Mouse (Mus musculus) Patski (cell line): Measurements from ENCODE around the gene Snupn. TPM values are rescaled to one million over a fixed set of nuclear protein-coding genes. Genes with fewer than 3 reads are reported as not detected.
"Not testable (repeated sequence)": the region's sequence is repeated elsewhere in the genome, so short reads cannot be mapped to it uniquely, and the experiment has no call there.

Source experiments
- ATAC-seq: fragments of 100-300 bp; one replicate; pipeline ENCODE4 v1.8.0; 2021
- CTCF ChIA-PET: fragments of 350-600 bp; sonication (Branson Sonifier 250); formaldehyde crosslinking; loops from one replicate; lab custom pipeline; 2022; ENCODE audit warnings: inconsistent platforms; lab: Charles Lee
- POLR2A ChIA-PET: fragments of 350-600 bp; sonication (Branson Sonifier 250); formaldehyde crosslinking; loops from one replicate; lab custom pipeline; 2022; ENCODE audit warnings: antibody characterized with exemption, inconsistent platforms; lab: Charles Lee
- DNase-seq: peaks from one replicate; pipeline ENCODE4 v3.0.0-alpha.2; 2011; ENCODE audit warnings: low read depth, low spot score
- H3K27me3 ChIP-seq: fragments of 371-371 bp; one replicate; pipeline ENCODE4 v1.5.1; 2021
- CTCF ChIP-seq: fragments of 100-300 bp; IDR thresholded peaks from one replicate; pipeline ENCODE4 v1.5.1; 2021
- in situ Hi-C: fragments of 300-500 bp; cut with MboI; formaldehyde crosslinking; loops from 3 replicates; pipeline ENCODE4 v1.11.1; 2018; ENCODE audit warnings: low pct_unique_long_range_greater_than_20kb, mixed read lengths
- polyA plus RNA-seq: library from polyadenylated mRNA; unstranded; gene quantifications from one replicate; pipeline ENCODE4 v1.2.3, GENCODE M21; 2021

Gene Snupn
- polyA plus RNA-seq = 17.0 TPM

DNA sequence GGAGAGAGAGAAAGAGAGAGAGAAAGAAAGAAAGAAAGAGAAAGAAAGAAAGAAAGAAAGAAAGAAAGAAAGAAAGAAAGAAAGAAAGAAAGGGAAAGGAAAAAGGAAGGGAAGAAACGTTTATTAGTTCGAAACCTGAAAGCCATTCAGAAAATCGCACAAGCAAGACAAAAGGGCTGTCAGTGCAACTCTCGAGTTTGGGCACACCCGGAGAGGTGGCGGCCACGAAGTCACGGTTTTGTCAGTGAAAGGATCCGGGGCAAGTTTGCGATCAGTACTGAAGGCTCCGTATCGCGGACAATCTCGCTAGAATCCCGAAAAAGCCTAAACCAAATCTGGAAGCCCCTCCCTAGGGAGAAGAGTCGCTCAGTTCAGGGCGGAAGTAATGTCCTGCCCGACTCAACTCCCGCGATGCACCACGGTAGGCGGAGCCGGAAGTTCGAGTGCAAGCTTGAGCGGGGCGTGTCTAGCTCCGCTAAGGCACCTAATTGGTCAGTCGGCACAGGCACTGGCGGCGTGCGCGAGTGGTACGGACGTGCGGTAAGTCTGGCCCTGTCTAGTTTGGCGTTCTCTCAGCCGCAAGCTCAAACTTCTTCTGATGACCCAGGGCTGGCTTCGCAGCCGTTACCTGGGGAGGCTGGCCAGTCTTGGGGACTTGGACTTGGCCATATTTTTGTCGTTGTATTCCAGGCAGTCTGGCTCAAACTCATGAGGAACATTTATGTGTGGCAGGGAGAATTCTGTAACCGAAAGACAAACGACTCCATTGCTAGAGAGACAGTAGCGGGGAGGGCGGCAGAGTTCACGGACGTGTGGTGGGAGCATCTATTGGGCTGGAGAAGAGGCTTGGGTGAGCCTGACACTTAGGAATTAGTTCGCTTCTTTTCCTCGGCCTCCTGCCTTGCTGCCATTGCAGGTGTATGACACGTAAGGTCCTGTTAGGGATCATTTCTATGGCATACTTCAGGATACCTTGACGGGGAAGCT lies at the start of gene Snupn:
Snupn (plus strand) TSS at position 465 of the 987 bp plus-strand sequence.
- in situ Hi-C loops = no loop called here
- ATAC-seq = peak; percentile 98

DNA sequence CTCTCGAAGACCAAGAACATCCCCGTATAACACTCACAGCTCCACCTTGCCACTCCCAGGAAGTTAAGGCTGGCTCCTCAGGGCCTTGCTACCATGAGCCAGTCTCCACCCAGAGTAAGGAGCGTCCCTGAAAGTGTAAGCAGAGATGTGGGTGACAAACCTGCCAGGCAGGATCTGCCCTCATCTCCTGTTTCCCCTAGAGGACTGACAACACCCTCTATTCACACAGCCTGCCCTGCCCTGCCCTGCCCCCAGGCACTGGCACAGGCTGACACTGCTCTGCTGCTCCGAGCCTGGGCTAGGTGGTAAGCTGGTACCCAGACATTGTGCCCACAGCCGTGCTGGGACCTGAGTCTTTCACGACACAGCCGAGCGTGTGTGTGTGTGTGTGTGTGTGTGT lies 49.5 kb upstream of the Snupn start:
- no peak for DNase-seq
- H3K27me3 ChIP-seq = no peaks in the 10 kb centered on the region
- in situ Hi-C loops = no loop called here
- ChIA-PET POLR2A (no interaction called here), CTCF (no interaction called here)
- no peak for TF ChIP-seq CTCF
- ATAC-seq = no peak

More for the DNA sequence above, at the start of gene Snupn:
- H3K27me3 ChIP-seq = no peaks in the 10 kb centered on the region
- DNase-seq = peak; percentile 81
- ChIA-PET POLR2A (interaction anchor here (0.7 to 1.4 kb wide), 6 partner anchors 23 to 205 kb away, joined by 3 to 9 read pairs (median 4); partner anchors contain the start of genes Ptpn9 and Snx33), CTCF (interaction anchor here (1.0 to 1.1 kb wide), 3 partner anchors 22 to 59 kb away, joined by 3 to 5 read pairs (median 3); partner anchors contain the start of gene Snx33)
- no peak for TF ChIP-seq CTCF

DNA sequence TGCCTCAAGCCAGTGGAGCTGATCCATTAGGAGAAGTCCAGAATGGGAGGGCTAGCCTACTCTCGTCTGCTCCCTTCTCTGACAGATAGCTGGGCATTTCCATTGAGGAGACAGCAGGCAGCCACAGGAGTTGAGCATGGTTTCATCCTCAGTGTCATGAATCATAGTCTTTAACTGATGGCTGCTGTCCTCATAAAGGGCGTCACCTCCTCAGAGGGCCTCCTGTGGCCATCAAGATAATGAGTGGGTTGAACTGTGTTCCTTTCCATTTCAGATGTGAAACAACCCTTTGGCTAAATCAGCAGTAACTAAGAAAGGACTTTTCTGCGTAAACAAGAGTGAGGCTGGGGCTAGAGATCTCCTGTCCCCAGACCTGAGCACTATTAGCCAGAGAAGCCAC lies 47.0 kb upstream of the Snupn start:
- no peaks in the 10 kb centered on the region for H3K27me3 ChIP-seq
- ChIA-PET POLR2A (no interaction called here), CTCF (no interaction called here)
- ATAC-seq (no peak), DNase-seq (no peak)
- TF ChIP-seq CTCF = no peak
- in situ Hi-C loops = no loop called here

DNA sequence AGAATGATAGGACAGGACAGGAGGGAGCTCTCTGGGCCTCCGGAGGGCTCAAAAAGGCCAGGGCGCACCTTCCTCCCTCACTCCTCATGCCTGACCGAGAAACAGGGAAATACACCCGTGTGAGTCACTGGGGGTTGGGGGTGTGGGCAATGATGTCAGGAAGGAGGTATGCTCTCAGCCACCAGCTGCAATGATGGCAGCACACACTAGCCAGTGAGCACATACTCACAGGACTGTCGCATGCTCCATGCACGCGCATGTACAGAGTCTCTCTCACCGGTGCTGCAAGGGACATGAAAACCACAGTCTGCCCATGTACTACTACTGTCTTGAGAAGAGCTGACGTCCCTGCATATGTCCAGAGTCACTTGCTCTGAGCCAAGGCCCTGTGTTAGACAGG lies 43.1 kb upstream of the Snupn start:
- ChIA-PET POLR2A (interaction anchor here (1.9 kb wide), 1 partner anchor 17 kb away, joined by 8 read pairs; no protein-coding TSS in a partner anchor), CTCF (interaction anchor here (0.9 to 2.2 kb wide), 5 partner anchors 15 to 224 kb away, joined by 3 to 6 read pairs (median 3); partner anchors contain the start of gene Snx33)
- ATAC-seq (peak; percentile 84), DNase-seq (no peak)
- H3K27me3 ChIP-seq = no peaks in the 10 kb centered on the region
- TF ChIP-seq CTCF = no peak
- in situ Hi-C loops = no loop called here

DNA sequence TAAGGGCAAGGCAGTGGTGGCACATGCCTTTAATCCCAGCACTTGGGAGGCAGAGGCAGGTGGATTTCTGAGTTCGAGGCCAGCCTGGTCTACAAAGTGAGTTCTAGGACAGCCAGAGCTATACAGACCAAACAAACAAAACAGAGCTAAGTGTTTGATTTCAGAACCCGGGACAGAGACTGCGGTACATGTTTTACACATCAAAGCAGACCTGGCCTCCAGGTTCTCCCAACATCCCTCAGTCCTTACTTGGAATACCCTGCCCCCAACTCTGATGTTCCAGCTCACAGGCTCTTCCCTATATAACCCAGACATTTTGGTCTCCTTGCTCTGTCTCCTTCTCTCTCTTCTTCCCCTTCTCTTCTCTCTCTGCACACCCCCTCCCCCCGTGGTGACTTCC lies 40.7 kb upstream of the Snupn start:
- ATAC-seq, in situ Hi-C loops, CTCF ChIA-PET, DNase-seq, H3K27me3 ChIP-seq: not testable (repeated sequence)
- POLR2A ChIA-PET = interaction anchor here (1.0 to 1.4 kb wide), 2 partner anchors 12 to 16 kb away, joined by 3 read pairs; no protein-coding TSS in a partner anchor

DNA sequence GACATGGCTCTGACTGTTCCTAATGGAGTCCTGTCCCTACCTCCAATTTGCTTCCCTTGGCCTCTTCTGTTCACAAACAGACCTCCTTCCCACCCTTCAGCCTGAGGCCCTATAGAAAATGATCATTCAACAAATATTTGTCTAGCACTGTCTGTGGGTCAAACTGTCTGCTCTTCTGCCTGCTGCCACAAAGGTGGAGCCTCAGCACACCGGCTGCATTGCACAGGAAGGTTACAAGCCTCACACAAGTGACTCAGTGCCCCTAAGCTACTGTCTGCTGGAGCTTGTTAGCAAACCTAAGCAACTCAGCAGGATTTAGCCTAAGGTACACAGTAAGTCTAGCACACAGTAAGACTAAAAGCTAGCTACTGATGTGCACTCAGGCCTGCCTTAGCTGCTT lies 39.7 kb upstream of the Snupn start:
- DNase-seq = no peak
- ChIA-PET CTCF (no interaction called here), POLR2A (interaction anchor here (1.0 to 1.4 kb wide), 2 partner anchors 13 to 15 kb away, joined by 3 read pairs; no protein-coding TSS in a partner anchor)
- ATAC-seq = no peak
- no peak for TF ChIP-seq CTCF
- no peaks in the 10 kb centered on the region for H3K27me3 ChIP-seq
- in situ Hi-C loops = no loop called here

DNA sequence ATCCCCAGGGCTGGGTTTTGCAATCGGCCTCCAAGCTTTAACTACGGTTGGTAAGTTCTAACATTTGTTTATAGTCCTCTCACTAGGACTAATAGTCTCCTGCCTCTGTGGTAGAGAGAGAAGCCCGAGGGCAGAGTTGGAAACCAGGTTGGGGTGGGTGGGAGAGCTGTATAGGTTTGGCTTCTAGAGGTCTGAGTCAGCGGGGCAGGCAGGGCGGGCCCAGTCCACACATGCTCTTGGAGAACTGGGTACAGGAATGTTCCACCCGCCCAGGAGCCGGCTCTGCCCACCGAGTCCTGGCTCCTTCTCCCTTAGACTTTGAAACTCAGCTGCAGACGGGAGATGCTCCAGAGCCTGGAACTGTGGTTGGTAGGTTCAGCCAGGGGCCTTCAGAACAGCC lies 36.7 kb upstream of the Snupn start:
- no peak for DNase-seq
- H3K27me3 ChIP-seq = no peaks in the 10 kb centered on the region
- ChIA-PET CTCF (interaction anchor here (1.1 kb wide), 1 partner anchor 9 kb away, joined by 3 read pairs; no protein-coding TSS in a partner anchor), POLR2A (interaction anchor here (4.2 kb wide), 1 partner anchor 14 kb away, joined by 13 read pairs; the partner anchor contains the start of gene Snx33)
- in situ Hi-C loops = no loop called here
- peak; percentile 65 for ATAC-seq
- no peak for TF ChIP-seq CTCF

DNA sequence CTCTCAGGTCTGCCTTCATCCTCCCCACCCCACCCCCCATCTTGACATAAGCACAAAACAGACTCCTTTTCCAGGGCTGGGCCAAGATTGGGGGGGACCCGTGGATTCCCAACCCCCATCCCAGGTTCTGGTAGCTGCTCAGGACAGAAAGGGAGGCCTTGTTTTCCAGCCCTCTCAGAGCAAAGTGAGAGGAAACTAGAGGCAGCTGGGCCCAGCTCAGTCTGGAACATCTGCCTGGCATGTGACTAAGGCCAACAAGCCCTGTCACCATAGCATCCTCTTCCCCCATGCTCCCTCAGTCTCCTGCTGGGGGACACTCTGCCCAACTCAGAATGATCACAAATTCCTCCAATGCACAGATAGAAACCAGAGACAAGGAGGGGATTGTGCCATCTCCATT lies 35.6 kb upstream of the Snupn start:
- POLR2A ChIA-PET = interaction anchor here (4.2 kb wide), 1 partner anchor 12 kb away, joined by 13 read pairs; the partner anchor contains the start of gene Snx33
- no peak for TF ChIP-seq CTCF
- DNase-seq (no peak), ATAC-seq (no peak)
- CTCF ChIA-PET = interaction anchor here (1.5 kb wide), 1 partner anchor 13 kb away, joined by 3 read pairs; the partner anchor contains the start of gene Snx33
- in situ Hi-C loops = no loop called here
- H3K27me3 ChIP-seq = no peaks in the 10 kb centered on the region

DNA sequence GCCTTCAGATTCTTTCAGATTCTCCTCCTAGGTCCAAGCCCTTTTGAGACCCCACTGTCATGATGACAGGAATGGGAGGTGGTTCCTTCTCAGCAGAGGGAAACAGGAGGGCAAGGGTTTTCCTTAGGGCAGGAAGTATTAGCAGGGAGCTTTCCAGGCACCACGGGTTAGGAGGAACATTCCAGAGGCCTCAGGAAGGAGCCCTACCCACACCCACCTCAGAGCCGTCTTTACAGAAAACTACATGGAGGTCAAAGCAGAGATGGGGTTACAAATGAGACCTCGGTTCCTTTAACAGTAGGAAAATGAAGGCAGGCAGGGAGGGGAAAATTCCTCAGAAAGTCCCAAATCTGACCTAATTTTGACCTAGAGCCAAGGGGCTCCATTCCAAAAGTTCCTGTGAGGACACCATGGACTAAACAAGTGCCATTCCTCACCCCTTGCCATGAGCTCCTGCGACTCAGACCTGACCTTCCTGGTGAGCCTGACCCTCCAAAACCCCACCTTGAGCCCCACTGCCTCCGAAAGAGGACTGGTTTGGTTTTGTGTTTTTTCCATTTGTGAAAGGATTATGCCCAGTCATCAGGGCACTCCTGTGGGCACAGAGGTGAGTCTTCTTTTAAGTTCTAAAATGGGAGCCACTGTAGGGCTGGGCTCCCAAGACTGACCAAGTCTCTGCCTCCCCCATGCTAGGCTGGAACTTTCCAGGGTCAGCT lies 34.8 kb upstream of the Snupn start:
- no peak for DNase-seq
- in situ Hi-C loops = no loop called here
- no peaks in the 10 kb centered on the region for H3K27me3 ChIP-seq
- ChIA-PET POLR2A (interaction anchor here (4.2 kb wide), 1 partner anchor 12 kb away, joined by 13 read pairs; the partner anchor contains the start of gene Snx33), CTCF (interaction anchor here (1.5 kb wide), 1 partner anchor 12 kb away, joined by 3 read pairs; the partner anchor contains the start of gene Snx33)
- TF ChIP-seq CTCF = no peak
- no peak for ATAC-seq

DNA sequence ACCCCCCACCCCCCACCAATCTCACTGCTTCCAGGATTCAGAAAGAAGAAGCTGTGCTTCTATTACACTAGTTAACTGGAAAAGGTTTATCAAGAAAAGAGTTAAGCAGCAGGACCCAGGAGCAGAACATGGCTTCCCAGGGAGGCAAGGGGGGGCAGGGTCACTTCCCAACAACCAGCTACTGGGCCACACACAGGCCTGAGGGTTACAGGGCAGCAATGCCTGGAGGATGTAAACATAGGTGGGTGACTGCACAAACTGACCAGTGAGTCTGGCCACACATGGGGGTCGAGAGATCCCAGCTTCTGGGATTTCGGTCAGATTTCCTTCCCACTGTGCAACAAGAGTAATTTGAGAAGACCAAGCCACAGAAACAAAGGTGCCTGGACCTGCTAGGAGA lies 33.5 kb upstream of the Snupn start:
- no peak for TF ChIP-seq CTCF
- ChIA-PET CTCF (no interaction called here), POLR2A (no interaction called here)
- H3K27me3 ChIP-seq = no peaks in the 10 kb centered on the region
- ATAC-seq (no peak), DNase-seq (no peak)
- in situ Hi-C loops = no loop called here
